Mouse (Mus musculus) hindbrain, embryonic 14.5 days (tissue): ENCODE measurements around the gene Tbx1. TPM values are rescaled to one million over a fixed set of nuclear protein-coding genes. Genes with fewer than 3 reads are reported as not detected.

Experiments
- ATAC-seq: fragments of 200-750 bp; cut with Nextera tagmentation; 2 replicates; pipeline ENCODE4 v1.8.0; 2017; ENCODE audit warnings: moderate number of reproducible peaks, mild to moderate bottlenecking, moderate TSS enrichment, moderate library complexity; ENCODE audit not compliant: low FRiP score
- DNase-seq: peaks from one replicate; pipeline ENCODE4 v3.0.0-alpha.2; 2015; ENCODE audit warnings: low spot score
- H3K27ac ChIP-seq: fragments of 300-500 bp; sonication (generic); 2 replicates; pipeline ENCODE4 v1.5.1; 2014; ENCODE audit warnings: mild to moderate bottlenecking, moderate library complexity
- H3K27me3 ChIP-seq: fragments of 300-500 bp; sonication (generic); 2 replicates; pipeline ENCODE4 v1.6.1; 2014; ENCODE audit warnings: mild to moderate bottlenecking, low read length, mixed read lengths; ENCODE audit not compliant: control insufficient read depth, insufficient read depth
- H3K36me3 ChIP-seq: fragments of 300-500 bp; sonication (generic); replicated peaks from 2 replicates; pipeline ENCODE4 v1.6.1; 2014; ENCODE audit not compliant: control insufficient read depth, insufficient read depth
- H3K4me1 ChIP-seq: fragments of 300-500 bp; sonication (generic); replicated peaks from 2 replicates; pipeline ENCODE4 v1.6.1; 2014; ENCODE audit warnings: antibody characterized with exemption, low read length, mixed read lengths; ENCODE audit not compliant: control insufficient read depth, insufficient read depth
- H3K4me2 ChIP-seq: fragments of 300-500 bp; sonication (generic); replicated peaks from 2 replicates; pipeline ENCODE4 v1.6.1; 2014; ENCODE audit warnings: mild to moderate bottlenecking, moderate library complexity
- H3K4me3 ChIP-seq: fragments of 300-500 bp; sonication (generic); replicated peaks from 2 replicates; pipeline ENCODE4 v1.5.1; 2014; ENCODE audit warnings: mild to moderate bottlenecking, low read length
- H3K9ac ChIP-seq: fragments of 300-500 bp; sonication (generic); 2 replicates; pipeline ENCODE4 v1.6.1; 2014
- H3K9me3 ChIP-seq: fragments of 300-500 bp; sonication (generic); 2 replicates; pipeline ENCODE4 v1.6.1; 2016; ENCODE audit warnings: low read length; ENCODE audit not compliant: control insufficient read depth
- WGBS: fragments of 180-500 bp; shearing (Covaris S2); extraction: QIAGEN DNeasy Blood & Tissue Kit; methylation state at CpG from one replicate; pipeline ENCODE4 v1.1.7; 2014; 5-methylcytosine and 5-hydroxymethylcytosine counted together
- polyA plus RNA-seq: library from polyadenylated mRNA; unstranded; fragments of >200 nt; fragmentation: Nextera tagmentation; extraction: Ambion mirVana; gene quantifications from 2 replicates; pipeline ENCODE4 v1.2.1, GENCODE M21; 2014

The Tbx1 gene
- polyA plus RNA-seq, result 0.94 and 1.2 TPM in 2 replicates

- Histone ChIP-seq H3K27ac (no peak within 1 kb of the TSS), H3K4me2 (peak within 1 kb of the TSS; percentile 35), H3K27me3 (peaks cover 75% of the 10 kb centered on the region), H3K36me3 (no peaks in the 10 kb centered on the region), H3K9ac (no peak within 1 kb of the TSS), H3K9me3 (no peaks in the 10 kb centered on the region), H3K4me1 (peaks cover 16% of the 10 kb centered on the region), H3K4me3 (peak within 1 kb of the TSS; percentile 17)
- 2% methylated on average over 48 of the region's 48 CpGs for WGBS
- ATAC-seq (no peak), DNase-seq (no peak)
Observed at GRCm38 (mm10) chr16:18589804-18590790, at the start of gene Tbx1. Gene Tbx1, minus strand, starts transcription at chr16:18590671.

DNA sequence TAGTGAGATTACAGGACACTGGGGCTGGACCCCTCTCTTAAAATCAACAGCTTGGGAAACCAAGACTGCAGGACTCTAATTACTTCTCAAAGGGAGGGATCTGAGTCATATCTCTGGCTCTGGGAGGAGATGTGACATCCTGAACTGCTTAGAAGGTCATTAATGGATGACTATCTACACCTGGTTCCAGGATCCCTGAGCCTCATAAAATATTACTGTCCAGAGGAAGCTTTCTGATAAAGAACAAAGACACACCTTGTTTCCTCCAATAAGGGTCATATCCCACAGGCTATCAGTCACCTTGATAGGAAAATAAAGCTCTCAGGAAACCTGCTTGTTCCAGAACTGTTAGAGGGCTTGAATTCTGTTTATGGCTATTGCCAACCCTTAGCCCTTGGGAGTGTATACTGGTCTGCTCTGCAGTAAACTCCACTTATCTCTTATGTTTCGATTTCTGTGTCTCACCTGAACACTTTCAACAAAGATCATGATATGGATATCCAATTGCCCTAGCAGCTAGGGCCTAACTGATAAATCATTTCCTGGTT lies 49.0 kb upstream of the Tbx1 start:
- H3K9ac ChIP-seq, result no peak overlapping the region
- no peak overlapping the region for H3K4me2 ChIP-seq
- H3K36me3 ChIP-seq, result no peaks in the 10 kb centered on the region
- H3K9me3 ChIP-seq, result no peaks in the 10 kb centered on the region
- ATAC-seq (no peak), DNase-seq (no peak)
- no peak overlapping the region for H3K4me3 ChIP-seq
- H3K27me3 ChIP-seq, result no peaks in the 10 kb centered on the region
- 93% methylated on average over 1 of the region's 1 CpGs for WGBS
- H3K4me1 ChIP-seq, result no peaks in the 10 kb centered on the region
- H3K27ac ChIP-seq, result no peak overlapping the region

GRCm38 (mm10) chr16:18638396-18638795 lies 47.9 kb upstream of the Tbx1 start:
- no peaks in the 10 kb centered on the region for H3K36me3 ChIP-seq
- no peak overlapping the region for H3K27ac ChIP-seq
- H3K4me1 ChIP-seq, result no peaks in the 10 kb centered on the region
- DNase-seq (no peak), ATAC-seq (no peak)
- H3K4me2 ChIP-seq, result no peak overlapping the region
- H3K4me3 ChIP-seq, result no peak overlapping the region
- no peak overlapping the region for H3K9ac ChIP-seq
- no peaks in the 10 kb centered on the region for H3K27me3 ChIP-seq
- 48% methylated on average over 2 of the region's 2 CpGs for WGBS
- H3K9me3 ChIP-seq, result no peaks in the 10 kb centered on the region

- no peak for ATAC-seq
- no peak overlapping the region for H3K4me2 ChIP-seq
- H3K9ac ChIP-seq, result no peak overlapping the region
- no peak for DNase-seq
- H3K4me3 ChIP-seq, result no peak overlapping the region
- no peak overlapping the region for H3K27ac ChIP-seq
- H3K36me3 ChIP-seq, result no peaks in the 10 kb centered on the region
- no peaks in the 10 kb centered on the region for H3K4me1 ChIP-seq
- no peaks in the 10 kb centered on the region for H3K27me3 ChIP-seq
- WGBS, result 51% methylated on average over 3 of the region's 3 CpGs
- H3K9me3 ChIP-seq, result no peaks in the 10 kb centered on the region
Observed at GRCm38 (mm10) chr16:18636804-18637203, 46.3 kb upstream of the Tbx1 start.

DNA sequence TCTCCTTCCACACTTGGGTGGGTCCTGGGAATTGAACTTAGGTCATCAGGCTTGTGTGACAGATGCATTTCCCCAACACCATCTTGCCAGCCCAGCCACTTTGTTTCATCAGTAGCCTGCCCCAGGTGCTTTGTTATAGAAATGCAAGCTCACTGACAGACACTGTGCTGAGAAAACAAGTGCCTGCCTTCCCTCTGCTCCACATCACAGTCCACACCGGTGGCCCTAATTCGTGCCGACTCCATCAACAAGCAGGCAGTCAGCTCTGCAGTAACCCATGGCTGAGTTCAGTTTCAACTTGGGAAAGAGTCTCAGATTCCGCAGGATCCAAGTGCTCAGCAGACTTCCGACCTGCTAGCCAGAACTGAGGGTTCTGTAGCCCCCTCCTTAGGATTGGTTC lies 45.9 kb upstream of the Tbx1 start:
- H3K4me2 ChIP-seq, result no peak overlapping the region

GRCm38 (mm10) chr16:18633333-18633732 lies 42.9 kb upstream of the Tbx1 start:
- peaks cover 14% of the 10 kb centered on the region for H3K4me1 ChIP-seq
- no peak for DNase-seq
- no peaks in the 10 kb centered on the region for H3K9me3 ChIP-seq
- H3K36me3 ChIP-seq, result no peaks in the 10 kb centered on the region
- no peak overlapping the region for H3K9ac ChIP-seq
- no peak overlapping the region for H3K27ac ChIP-seq
- H3K4me2 ChIP-seq, result no peak overlapping the region
- 26% methylated on average over 1 of the region's 1 CpGs for WGBS
- H3K27me3 ChIP-seq, result no peaks in the 10 kb centered on the region
- ATAC-seq, result no peak
- H3K4me3 ChIP-seq, result no peak overlapping the region

More for the DNA sequence above, 45.9 kb upstream of the Tbx1 start:
- Histone ChIP-seq H3K9me3 (no peaks in the 10 kb centered on the region), H3K4me1 (no peaks in the 10 kb centered on the region), H3K27me3 (no peaks in the 10 kb centered on the region), H3K36me3 (no peaks in the 10 kb centered on the region), H3K9ac (no peak overlapping the region), H3K27ac (no peak overlapping the region), H3K4me3 (no peak overlapping the region)
- ATAC-seq, result no peak
- DNase-seq, result no peak
- 83% methylated on average over 5 of the region's 5 CpGs for WGBS

- Histone ChIP-seq H3K4me1 (peaks cover 19% of the 10 kb centered on the region), H3K27me3 (no peaks in the 10 kb centered on the region), H3K9ac (no peak overlapping the region), H3K4me3 (no peak overlapping the region), H3K27ac (no peak overlapping the region), H3K9me3 (no peaks in the 10 kb centered on the region), H3K36me3 (no peaks in the 10 kb centered on the region), H3K4me2 (no peak overlapping the region)
- ATAC-seq (no peak), DNase-seq (no peak)
- WGBS, result 63% methylated on average over 2 of the region's 2 CpGs
Observed at GRCm38 (mm10) chr16:18632816-18633215, 42.3 kb upstream of the Tbx1 start.

- ATAC-seq (no peak), DNase-seq (no peak)
- Histone ChIP-seq H3K9ac (no peak overlapping the region), H3K36me3 (no peaks in the 10 kb centered on the region), H3K9me3 (no peaks in the 10 kb centered on the region), H3K27ac (no peak overlapping the region), H3K4me1 (peaks cover 27% of the 10 kb centered on the region), H3K4me2 (no peak overlapping the region), H3K4me3 (no peak overlapping the region), H3K27me3 (no peaks in the 10 kb centered on the region)
- WGBS, result 53% methylated on average over 3 of the region's 3 CpGs
Observed at GRCm38 (mm10) chr16:18632059-18632458, 41.6 kb upstream of the Tbx1 start.

- ATAC-seq, result no peak
- H3K27me3 ChIP-seq, result 0 out of 2 replicates have a peak, but pooled peaks cover under 1% of the 10 kb centered on the region
- WGBS, result 51% methylated on average over 7 of the region's 7 CpGs
- H3K4me3 ChIP-seq, result no peak overlapping the region
- peaks cover 36% of the 10 kb centered on the region for H3K4me1 ChIP-seq
- DNase-seq, result no peak
- H3K4me2 ChIP-seq, result no peak overlapping the region
- no peak overlapping the region for H3K27ac ChIP-seq
- H3K36me3 ChIP-seq, result no peaks in the 10 kb centered on the region; the same call in 1 of the 2 replicates
- no peaks in the 10 kb centered on the region for H3K9me3 ChIP-seq
- H3K9ac ChIP-seq, result no peak overlapping the region
Observed at GRCm38 (mm10) chr16:18631141-18631540, 40.7 kb upstream of the Tbx1 start.
